Mouse (Mus musculus): Measurements from ENCODE around the gene Fam189a2. TPM values are rescaled to one million over a fixed set of nuclear protein-coding genes. Genes with fewer than 3 reads are reported as not detected.

The Fam189a2 gene
- polyA plus RNA-seq, 1 experiment from 2014 or later, result 6.0 TPM

GRCm38 (mm10) chr19:23960831-23961447, 69.9 kb downstream of the Fam189a2 start:
- Histone ChIP-seq H3K27ac (ENCODE audit: low read length) (peak overlapping the region; percentile 32; the same call in 1 of the 2 replicates), H3K36me3 (ENCODE audit: control insufficient read depth, insufficient read depth) (no peaks in the 10 kb centered on the region), H3K27me3 (ENCODE audit: control insufficient read depth, insufficient read depth, low read length) (no peaks in the 10 kb centered on the region), H3K9me3 (replicated peaks; ENCODE audit: control insufficient read depth, low read length) (no peaks in the 10 kb centered on the region), H3K4me2 (ENCODE audit: low read depth, low read length) (no peak overlapping the region), H3K4me1 (ENCODE audit: control insufficient read depth, insufficient read depth, low read length) (peaks cover 34% of the 10 kb centered on the region), H3K9ac (ENCODE audit: low read length) (no peak overlapping the region), H3K4me3 (ENCODE audit: low read length) (no peak overlapping the region)
- ATAC-seq (replicated peaks; ENCODE audit: extremely low read depth, insufficient read depth, low FRiP score), result no peak
- 82% methylated on average over 6 of the region's 6 CpGs for WGBS

- Histone ChIP-seq H3K9ac (ENCODE audit: low read length) (no peak overlapping the region), H3K27ac (ENCODE audit: low read length) (peak overlapping the region; percentile 32; the same call in 1 of the 2 replicates), H3K4me3 (ENCODE audit: low read length) (no peak overlapping the region), H3K9me3 (replicated peaks; ENCODE audit: control insufficient read depth, low read length) (no peaks in the 10 kb centered on the region), H3K27me3 (ENCODE audit: control insufficient read depth, insufficient read depth, low read length) (no peaks in the 10 kb centered on the region), H3K36me3 (ENCODE audit: control insufficient read depth, insufficient read depth) (no peaks in the 10 kb centered on the region), H3K4me1 (ENCODE audit: control insufficient read depth, insufficient read depth, low read length) (peaks cover 36% of the 10 kb centered on the region), H3K4me2 (ENCODE audit: low read depth, low read length) (no peak overlapping the region)
- ATAC-seq (replicated peaks; ENCODE audit: extremely low read depth, insufficient read depth, low FRiP score), result no peak
- WGBS, result 36% methylated on average over 3 of the region's 3 CpGs
Observed at GRCm38 (mm10) chr19:23960275-23960674, 70.5 kb downstream of the Fam189a2 start.

- Histone ChIP-seq H3K4me3 (ENCODE audit: low read length) (no peak overlapping the region), H3K4me2 (ENCODE audit: low read depth, low read length) (no peak overlapping the region), H3K9ac (ENCODE audit: low read length) (peak overlapping the region; percentile 46), H3K36me3 (ENCODE audit: control insufficient read depth, insufficient read depth) (no peaks in the 10 kb centered on the region), H3K27ac (ENCODE audit: low read length) (no peak overlapping the region), H3K9me3 (replicated peaks; ENCODE audit: control insufficient read depth, low read length) (no peaks in the 10 kb centered on the region), H3K27me3 (ENCODE audit: control insufficient read depth, insufficient read depth, low read length) (no peaks in the 10 kb centered on the region), H3K4me1 (ENCODE audit: control insufficient read depth, insufficient read depth, low read length) (peaks cover 35% of the 10 kb centered on the region)
- 30% methylated on average over 7 of the region's 7 CpGs for WGBS
- 0 out of 2 replicates have a peak, but pooled peaks have one; percentile 22 for ATAC-seq (replicated peaks; ENCODE audit: extremely low read depth, insufficient read depth, low FRiP score)
Observed at GRCm38 (mm10) chr19:23959870-23960269, 70.9 kb downstream of the Fam189a2 start.

GRCm38 (mm10) chr19:23958925-23959324, 71.9 kb downstream of the Fam189a2 start:
- no peak overlapping the region for H3K4me2 ChIP-seq (ENCODE audit: low read depth, low read length)
- ATAC-seq (replicated peaks; ENCODE audit: extremely low read depth, insufficient read depth, low FRiP score), result no peak
- H3K27ac ChIP-seq (ENCODE audit: low read length), result no peak overlapping the region
- H3K9ac ChIP-seq (ENCODE audit: low read length), result no peak overlapping the region
- 46% methylated on average over 6 of the region's 6 CpGs for WGBS
- no peaks in the 10 kb centered on the region for H3K9me3 ChIP-seq (replicated peaks; ENCODE audit: control insufficient read depth, low read length)
- peaks cover 28% of the 10 kb centered on the region for H3K4me1 ChIP-seq (ENCODE audit: control insufficient read depth, insufficient read depth, low read length)
- no peak overlapping the region for H3K4me3 ChIP-seq (ENCODE audit: low read length)
- H3K27me3 ChIP-seq (ENCODE audit: control insufficient read depth, insufficient read depth, low read length), result no peaks in the 10 kb centered on the region
- no peaks in the 10 kb centered on the region for H3K36me3 ChIP-seq (ENCODE audit: control insufficient read depth, insufficient read depth)

- H3K27ac ChIP-seq (ENCODE audit: low read length), result no peak overlapping the region
- no peak; the same call in 1 of the 2 replicates for ATAC-seq (replicated peaks; ENCODE audit: extremely low read depth, insufficient read depth, low FRiP score)
Observed at GRCm38 (mm10) chr19:23957563-23957962, 73.3 kb downstream of the Fam189a2 start.

GRCm38 (mm10) chr19:23956299-23956975, 74.4 kb downstream of the Fam189a2 start:
- Histone ChIP-seq H3K9me3 (replicated peaks; ENCODE audit: control insufficient read depth, low read length) (no peaks in the 10 kb centered on the region), H3K4me2 (ENCODE audit: low read depth, low read length) (no peak overlapping the region), H3K4me1 (ENCODE audit: control insufficient read depth, insufficient read depth, low read length) (peaks cover 23% of the 10 kb centered on the region), H3K27ac (ENCODE audit: low read length) (no peak overlapping the region), H3K36me3 (ENCODE audit: control insufficient read depth, insufficient read depth) (no peaks in the 10 kb centered on the region), H3K4me3 (ENCODE audit: low read length) (no peak overlapping the region), H3K9ac (ENCODE audit: low read length) (no peak overlapping the region), H3K27me3 (ENCODE audit: control insufficient read depth, insufficient read depth, low read length) (no peaks in the 10 kb centered on the region)
- no peak for ATAC-seq (replicated peaks; ENCODE audit: extremely low read depth, insufficient read depth, low FRiP score)
- WGBS, result 51% methylated on average over 17 of the region's 17 CpGs

More at GRCm38 (mm10) chr19:23957563-23957962, 73.3 kb downstream of the Fam189a2 start:
- Histone ChIP-seq H3K36me3 (ENCODE audit: control insufficient read depth, insufficient read depth) (no peaks in the 10 kb centered on the region), H3K9me3 (replicated peaks; ENCODE audit: control insufficient read depth, low read length) (no peaks in the 10 kb centered on the region), H3K4me3 (ENCODE audit: low read length) (no peak overlapping the region), H3K9ac (ENCODE audit: low read length) (no peak overlapping the region), H3K4me1 (ENCODE audit: control insufficient read depth, insufficient read depth, low read length) (peaks cover 28% of the 10 kb centered on the region), H3K4me2 (ENCODE audit: low read depth, low read length) (no peak overlapping the region), H3K27me3 (ENCODE audit: control insufficient read depth, insufficient read depth, low read length) (no peaks in the 10 kb centered on the region)
- WGBS, result 36% methylated on average over 7 of the region's 7 CpGs

DNA sequence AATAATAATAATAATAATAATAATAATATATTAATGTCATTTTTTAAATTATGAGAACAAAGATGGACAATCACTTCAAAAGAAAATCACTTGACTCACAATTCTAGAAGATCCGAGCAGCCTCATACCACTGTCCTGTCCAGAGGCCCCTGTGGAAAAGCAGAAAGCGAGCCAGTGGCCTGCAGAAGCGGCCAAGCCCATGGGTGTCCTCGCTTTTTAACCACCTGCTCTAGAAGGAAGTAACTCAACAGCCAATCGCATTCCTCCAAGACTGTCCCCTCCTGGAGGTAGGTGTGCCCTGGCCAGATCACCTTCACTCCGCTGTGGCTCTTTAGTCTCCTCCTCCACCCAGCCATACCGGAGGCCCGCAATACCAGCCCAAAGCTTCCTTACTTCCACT, 75.4 kb downstream of the Fam189a2 start:
- no peak overlapping the region for H3K4me2 ChIP-seq (ENCODE audit: low read depth, low read length)
- WGBS, result 77% methylated on average over 8 of the region's 8 CpGs
- no peak for ATAC-seq (replicated peaks; ENCODE audit: extremely low read depth, insufficient read depth, low FRiP score)
- no peaks in the 10 kb centered on the region for H3K36me3 ChIP-seq (ENCODE audit: control insufficient read depth, insufficient read depth)
- no peak overlapping the region for H3K27ac ChIP-seq (ENCODE audit: low read length)
- H3K4me1 ChIP-seq (ENCODE audit: control insufficient read depth, insufficient read depth, low read length), result peaks cover 16% of the 10 kb centered on the region
- H3K9ac ChIP-seq (ENCODE audit: low read length), result no peak overlapping the region
- no peaks in the 10 kb centered on the region for H3K9me3 ChIP-seq (replicated peaks; ENCODE audit: control insufficient read depth, low read length)
- no peak overlapping the region for H3K4me3 ChIP-seq (ENCODE audit: low read length)
- H3K27me3 ChIP-seq (ENCODE audit: control insufficient read depth, insufficient read depth, low read length), result no peaks in the 10 kb centered on the region

GRCm38 (mm10) chr19:23948301-23949000, 82.4 kb downstream of the Fam189a2 start:
- ATAC-seq (replicated peaks; ENCODE audit: extremely low read depth, insufficient read depth, low FRiP score), result no peak
- Histone ChIP-seq H3K9ac (ENCODE audit: low read length) (no peak overlapping the region), H3K4me3 (ENCODE audit: low read length) (no peak overlapping the region), H3K9me3 (replicated peaks; ENCODE audit: control insufficient read depth, low read length) (no peaks in the 10 kb centered on the region), H3K4me1 (ENCODE audit: control insufficient read depth, insufficient read depth, low read length) (no peaks in the 10 kb centered on the region), H3K4me2 (ENCODE audit: low read depth, low read length) (no peak overlapping the region), H3K27me3 (ENCODE audit: control insufficient read depth, insufficient read depth, low read length) (no peaks in the 10 kb centered on the region), H3K36me3 (ENCODE audit: control insufficient read depth, insufficient read depth) (no peaks in the 10 kb centered on the region), H3K27ac (ENCODE audit: low read length) (no peak overlapping the region)
- WGBS, result 56% methylated on average over 12 of the region's 12 CpGs

GRCm38 (mm10) chr19:23947871-23948270, 82.9 kb downstream of the Fam189a2 start:
- H3K36me3 ChIP-seq (ENCODE audit: control insufficient read depth, insufficient read depth), result no peaks in the 10 kb centered on the region
- H3K4me2 ChIP-seq (ENCODE audit: low read depth, low read length), result no peak overlapping the region
- no peak for ATAC-seq (replicated peaks; ENCODE audit: extremely low read depth, insufficient read depth, low FRiP score)
- no peak overlapping the region for H3K4me3 ChIP-seq (ENCODE audit: low read length)
- no peaks in the 10 kb centered on the region for H3K4me1 ChIP-seq (ENCODE audit: control insufficient read depth, insufficient read depth, low read length)
- WGBS, result 65% methylated on average over 4 of the region's 4 CpGs
- H3K9ac ChIP-seq (ENCODE audit: low read length), result no peak overlapping the region
- H3K27ac ChIP-seq (ENCODE audit: low read length), result no peak overlapping the region
- H3K27me3 ChIP-seq (ENCODE audit: control insufficient read depth, insufficient read depth, low read length), result no peaks in the 10 kb centered on the region
- no peaks in the 10 kb centered on the region for H3K9me3 ChIP-seq (replicated peaks; ENCODE audit: control insufficient read depth, low read length)

Data from heart, embryonic 16.5 days (tissue).